Mouse (Mus musculus): ENCODE measurements around the gene Gm7682. TPM values are rescaled to one million over a fixed set of nuclear protein-coding genes. Genes with fewer than 3 reads are reported as not detected.
"Not testable (repeated sequence)": the region's sequence is repeated elsewhere in the genome, so short reads cannot be mapped to it uniquely, and the experiment has no call there.

Gm7682 gene
- total RNA-seq (2014; rRNA removed) (not detected in 2 replicates), polyA plus RNA-seq (2015; fragmentation: Nextera tagmentation; extraction: Ambion mirVana) (not detected in 2 replicates)

- not testable (repeated sequence) for H3K36me3 ChIP-seq (ENCODE audit: insufficient read depth); ATAC-seq; DNase-seq; H3K27me3 ChIP-seq (ENCODE audit: insufficient read depth, low read length); H3K4me1 ChIP-seq (ENCODE audit: insufficient read depth); H3K27ac ChIP-seq (ENCODE audit: low read depth, low read length); H3K9me3 ChIP-seq (ENCODE audit: low read length); H3K4me2 ChIP-seq (ENCODE audit: low read depth); H3K9ac ChIP-seq; H3K4me3 ChIP-seq (ENCODE audit: low read depth, low read length)
- no CpG with 5 or more reads among the region's 3 CpGs for WGBS
Measured at GRCm38 (mm10) chr5:94445484-94445883, at the start of gene Gm7682. Gene Gm7682, plus strand, starts transcription at chr5:94445784.

Other genes starting within 250 kb of the Gm7682 start
- not detected in 2 replicates for gene Gm3106, start 227.8 kb upstream of the Gm7682 start, total RNA-seq (2014; rRNA removed)
- gene Gm3106, start 227.8 kb upstream of the Gm7682 start, polyA plus RNA-seq (2015; fragmentation: Nextera tagmentation; extraction: Ambion mirVana) = not detected in 2 replicates
- gene A430089I19Rik, start 139.0 kb upstream of the Gm7682 start, total RNA-seq (2014; rRNA removed) = not detected in 2 replicates
- not detected in 2 replicates for gene A430089I19Rik, start 139.0 kb upstream of the Gm7682 start, polyA plus RNA-seq (2015; fragmentation: Nextera tagmentation; extraction: Ambion mirVana)
- gene Gm6502, start 131.3 kb upstream of the Gm7682 start, total RNA-seq (2014; rRNA removed) = not detected in 2 replicates
- not detected in 2 replicates for gene Gm6502, start 131.3 kb upstream of the Gm7682 start, polyA plus RNA-seq (2015; fragmentation: Nextera tagmentation; extraction: Ambion mirVana)
- not detected in 2 replicates for gene AA792892, start 106.0 kb upstream of the Gm7682 start, total RNA-seq (2014; rRNA removed)
- not detected in 2 replicates for gene AA792892, start 106.0 kb upstream of the Gm7682 start, polyA plus RNA-seq (2015; fragmentation: Nextera tagmentation; extraction: Ambion mirVana)
- not detected in 2 replicates for gene Gm3139, start 80.5 kb downstream of the Gm7682 start, total RNA-seq (2014; rRNA removed)
- gene Gm3139, start 80.5 kb downstream of the Gm7682 start, polyA plus RNA-seq (2015; fragmentation: Nextera tagmentation; extraction: Ambion mirVana) = not detected in 2 replicates
- gene Gm3147, start 170.6 kb downstream of the Gm7682 start, total RNA-seq (2014; rRNA removed) = not detected in 2 replicates
- not detected in 2 replicates for gene Gm3147, start 170.6 kb downstream of the Gm7682 start, polyA plus RNA-seq (2015; fragmentation: Nextera tagmentation; extraction: Ambion mirVana)
- gene Gm6509, start 178.2 kb downstream of the Gm7682 start, total RNA-seq (2014; rRNA removed) = not detected in 2 replicates
- not detected in 2 replicates for gene Gm6509, start 178.2 kb downstream of the Gm7682 start, polyA plus RNA-seq (2015; fragmentation: Nextera tagmentation; extraction: Ambion mirVana)
- not detected in 2 replicates for gene Gm6205, start 202.6 kb downstream of the Gm7682 start, total RNA-seq (2014; rRNA removed)
- not detected in 2 replicates for gene Gm6205, start 202.6 kb downstream of the Gm7682 start, polyA plus RNA-seq (2015; fragmentation: Nextera tagmentation; extraction: Ambion mirVana)

Data from forebrain, postnatal 0 days (tissue).